Mouse (Mus musculus): ENCODE measurements at regions not wholly inside any gene's neighbourhood (a gene's known extent, or its start where the extent isn't known, plus 50 kb on each side); places are given as distances from the start of the nearest gene placed in this dataset.
"Not testable (repeated sequence)": the region's sequence is repeated elsewhere in the genome, so short reads cannot be mapped to it uniquely, and the experiment has no call there.

DNA sequence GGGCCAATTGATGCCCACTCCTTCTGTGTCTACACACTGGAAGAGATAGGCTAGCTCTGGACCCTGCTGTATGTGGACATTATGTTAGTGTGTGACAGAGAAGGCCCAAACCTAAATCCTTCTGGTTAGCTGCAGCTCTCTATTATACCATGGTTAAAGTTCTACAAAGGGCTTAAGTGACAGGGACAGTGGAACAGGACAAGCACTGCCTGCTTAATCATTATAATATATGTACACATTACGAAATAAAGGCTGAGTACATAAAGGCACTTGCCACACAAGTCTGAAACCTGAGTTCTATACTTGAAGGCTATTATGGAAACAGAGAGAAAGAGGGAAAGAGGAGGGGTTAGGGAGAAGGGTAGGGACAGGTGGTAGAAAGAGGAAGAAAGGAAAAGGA is 55.2 kb downstream of the Rdh14 start:
- no peak for DNase-seq

DNA sequence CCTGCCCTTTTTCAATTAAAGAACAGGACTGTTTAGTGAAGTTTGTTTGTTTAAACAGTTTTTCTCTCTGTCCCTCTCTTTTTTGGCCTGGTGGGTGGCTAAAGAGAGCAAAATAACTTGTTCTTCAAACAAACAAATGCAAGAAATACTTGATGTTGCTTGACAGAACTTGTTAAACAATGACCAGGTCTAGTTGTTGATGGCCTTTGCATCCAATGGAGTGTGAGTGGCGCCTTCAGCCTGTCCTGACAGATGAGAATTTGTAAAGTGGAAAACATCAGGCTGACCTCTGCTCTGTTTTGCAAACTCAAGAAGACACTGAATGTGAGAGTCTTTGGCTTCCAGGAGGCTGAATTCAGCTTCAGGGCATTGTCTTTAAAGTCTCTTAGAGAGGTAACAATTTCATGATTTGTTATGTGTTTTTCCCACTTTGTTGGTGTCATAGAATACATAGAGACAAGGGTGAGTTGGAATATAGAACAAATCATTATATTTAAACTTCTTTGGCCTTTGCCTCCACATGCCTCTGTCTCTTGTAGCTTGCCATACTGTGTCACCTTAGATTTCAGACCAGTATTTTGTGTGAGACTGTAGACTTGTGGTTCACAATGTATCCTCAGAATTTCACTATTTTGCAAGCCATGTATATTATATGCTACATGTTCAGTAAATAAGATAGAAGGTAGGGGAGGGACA is 67.5 kb downstream of the Rdh14 start:
- DNase-seq: no peak

DNA sequence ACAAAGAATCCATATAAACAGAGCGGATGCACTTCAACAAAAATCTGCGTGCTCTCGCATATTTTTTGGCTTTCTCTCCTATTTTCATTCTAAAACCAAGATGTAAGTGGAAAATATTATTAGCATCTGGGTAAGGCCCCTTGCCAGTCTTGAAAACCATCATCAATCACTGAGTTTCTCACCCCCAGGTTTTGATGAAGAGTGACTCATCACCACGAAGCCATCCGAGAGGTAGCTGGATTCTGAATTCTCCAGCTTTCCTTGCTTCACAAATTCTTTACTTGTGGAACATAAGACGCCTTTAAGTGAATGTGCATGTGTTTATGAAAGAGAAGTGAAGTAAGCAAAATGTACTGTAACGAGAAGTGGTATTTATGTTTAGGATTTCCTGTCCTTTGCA is 71.2 kb downstream of the Rdh14 start:
- no peak for DNase-seq

DNA sequence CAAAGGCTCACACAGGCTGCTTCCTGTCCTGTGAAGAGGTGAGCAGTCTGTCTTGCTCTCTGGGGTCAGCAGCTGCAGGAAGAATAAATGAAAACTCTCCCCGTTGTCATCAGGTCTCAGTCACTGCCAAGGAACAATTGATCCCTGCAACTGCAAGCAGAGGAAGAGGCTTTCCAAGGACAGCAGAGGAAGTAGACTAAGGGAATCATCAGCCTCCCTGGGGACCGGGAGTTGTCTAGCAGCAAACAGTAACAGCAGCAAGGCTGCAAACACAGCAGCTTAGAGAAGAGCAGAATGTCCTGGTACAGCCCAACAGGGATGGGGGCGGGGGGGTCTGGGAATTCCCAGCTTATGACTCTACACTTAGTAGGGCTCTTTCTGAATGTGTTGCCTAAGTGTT is 72.4 kb downstream of the Rdh14 start:
- DNase-seq: no peak

DNA sequence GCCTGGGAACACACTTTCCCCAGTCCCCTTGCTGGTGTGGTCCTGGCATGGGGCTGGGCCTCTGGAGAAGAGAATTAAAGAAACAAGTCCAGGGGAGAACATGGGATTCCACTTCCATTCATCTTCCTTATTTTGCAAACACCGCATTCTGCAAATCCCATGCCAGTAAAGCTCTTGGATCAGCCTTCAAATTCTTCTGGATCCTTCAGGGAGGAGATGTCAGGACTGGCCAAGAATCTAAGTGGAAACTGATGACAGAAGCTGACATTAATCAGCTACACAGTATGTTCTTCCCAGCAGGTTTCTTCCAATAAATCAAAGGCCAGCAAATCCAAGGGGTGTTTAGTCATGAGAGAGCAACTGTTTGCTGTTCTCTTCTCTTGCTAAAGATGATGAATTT is 83.4 kb downstream of the Rdh14 start:
- DNase-seq: no peak

DNA sequence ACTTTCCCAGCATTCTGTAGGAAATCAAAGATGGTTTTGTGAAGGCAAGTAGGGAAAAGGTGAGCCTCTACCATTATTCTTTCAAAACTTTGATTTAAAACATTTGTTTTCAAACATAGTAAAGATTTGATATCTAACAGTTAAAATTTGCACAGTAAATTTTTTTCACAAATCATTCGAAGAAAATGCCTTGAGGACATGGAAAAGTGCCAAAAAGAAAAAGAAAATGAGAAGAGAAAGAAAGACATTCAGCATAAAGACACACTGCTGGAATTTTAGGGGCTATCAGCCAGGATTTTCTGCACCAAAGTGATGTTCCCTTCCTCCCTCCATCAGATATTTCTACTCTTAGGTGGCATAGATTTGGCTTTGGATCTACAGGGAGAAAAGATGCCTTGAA is 90.2 kb downstream of the Rdh14 start:
- no peak for DNase-seq

DNA sequence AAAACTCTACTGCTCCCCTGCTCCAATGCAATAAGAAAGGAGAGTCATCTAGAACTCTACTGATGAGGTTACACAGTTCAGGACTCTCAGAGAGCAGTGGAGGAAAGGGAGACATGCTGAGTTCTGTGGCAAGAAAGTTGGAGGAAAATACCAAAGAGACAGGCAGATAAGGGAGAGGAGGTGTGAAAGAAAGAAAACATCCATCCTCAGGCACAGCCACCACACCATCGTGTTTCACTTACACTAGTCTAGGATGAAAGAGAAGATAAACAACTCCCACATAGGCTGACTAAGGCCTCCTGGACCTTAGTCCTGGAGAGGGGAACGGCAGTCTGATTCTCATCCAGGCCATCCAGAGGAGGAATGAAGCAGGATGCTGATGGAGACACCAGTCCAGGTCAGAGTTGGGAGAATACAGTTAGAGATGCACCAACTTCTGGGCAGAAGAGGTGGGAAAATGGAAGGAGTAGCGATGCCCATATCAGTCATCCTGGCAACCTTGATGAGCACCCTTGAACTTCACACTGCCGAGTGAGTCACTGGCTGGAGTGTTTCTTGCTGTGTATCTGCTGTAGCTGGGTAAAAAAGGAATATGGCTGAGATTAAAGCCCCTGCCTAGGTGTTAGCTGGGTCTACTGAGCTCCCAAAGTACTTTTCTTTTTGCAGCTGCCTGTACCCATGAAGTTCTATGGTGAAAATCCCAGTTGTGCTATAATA is 91.9 kb downstream of the Rdh14 start:
- DNase-seq: no peak

DNA sequence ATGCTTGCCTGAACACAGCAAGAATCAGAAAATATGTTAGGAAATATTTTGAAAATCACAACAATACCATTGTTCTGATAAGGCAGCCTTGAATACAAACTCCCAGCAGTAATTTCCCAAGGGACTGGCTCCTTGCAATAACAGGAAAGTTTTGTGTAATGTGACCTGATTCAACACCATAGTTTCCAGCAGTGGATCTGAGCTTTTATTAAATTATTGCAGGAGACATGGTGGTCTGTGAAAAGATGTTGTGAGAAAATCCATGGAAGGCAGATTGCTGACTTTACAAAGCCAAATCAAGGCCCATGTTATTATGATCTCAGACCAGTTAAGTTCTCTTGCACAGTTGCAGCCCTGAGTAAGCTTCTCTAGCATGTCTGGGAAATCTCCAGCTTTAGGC is 116.1 kb downstream of the Rdh14 start:
- no peak for DNase-seq

DNA sequence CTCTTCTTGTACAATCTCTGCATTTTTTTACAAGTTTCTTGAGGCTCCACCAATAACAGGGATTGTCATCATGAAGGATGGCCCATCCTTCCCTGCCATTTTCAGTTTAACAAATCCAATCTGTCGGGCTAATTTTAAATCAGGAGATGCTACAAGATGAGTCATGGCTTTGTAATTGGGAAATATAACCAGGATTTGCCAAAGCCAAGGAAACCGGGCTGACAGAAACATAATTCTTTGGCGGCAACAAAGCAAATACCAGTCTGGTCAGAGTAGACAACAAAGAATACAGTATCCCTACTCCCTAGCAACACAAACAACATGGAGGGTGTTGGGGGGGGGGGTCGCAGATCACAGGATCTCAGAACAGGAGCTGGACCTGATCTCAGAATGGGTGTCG is 123.0 kb downstream of the Rdh14 start:
- no peak for DNase-seq

DNA sequence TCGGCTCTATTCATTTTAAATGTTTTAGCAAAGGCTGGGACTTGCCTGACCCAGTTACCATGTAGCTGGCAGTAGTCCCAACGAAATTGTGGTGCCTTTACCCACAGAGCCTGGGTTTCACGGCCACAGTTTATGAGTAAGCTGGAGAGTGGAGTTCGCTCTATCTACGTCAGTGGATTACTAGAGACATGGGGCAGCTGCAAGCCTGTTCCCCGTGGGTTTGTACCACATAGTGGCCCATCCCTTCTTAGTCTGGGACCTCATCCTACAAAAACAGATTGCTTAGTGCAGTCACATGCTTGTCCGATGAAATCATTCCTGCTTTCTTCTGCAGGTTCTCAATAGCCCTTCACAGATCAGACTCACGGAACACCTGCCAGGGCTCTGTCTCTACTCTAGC is 123.7 kb downstream of the Rdh14 start:
- DNase-seq: no peak

DNA sequence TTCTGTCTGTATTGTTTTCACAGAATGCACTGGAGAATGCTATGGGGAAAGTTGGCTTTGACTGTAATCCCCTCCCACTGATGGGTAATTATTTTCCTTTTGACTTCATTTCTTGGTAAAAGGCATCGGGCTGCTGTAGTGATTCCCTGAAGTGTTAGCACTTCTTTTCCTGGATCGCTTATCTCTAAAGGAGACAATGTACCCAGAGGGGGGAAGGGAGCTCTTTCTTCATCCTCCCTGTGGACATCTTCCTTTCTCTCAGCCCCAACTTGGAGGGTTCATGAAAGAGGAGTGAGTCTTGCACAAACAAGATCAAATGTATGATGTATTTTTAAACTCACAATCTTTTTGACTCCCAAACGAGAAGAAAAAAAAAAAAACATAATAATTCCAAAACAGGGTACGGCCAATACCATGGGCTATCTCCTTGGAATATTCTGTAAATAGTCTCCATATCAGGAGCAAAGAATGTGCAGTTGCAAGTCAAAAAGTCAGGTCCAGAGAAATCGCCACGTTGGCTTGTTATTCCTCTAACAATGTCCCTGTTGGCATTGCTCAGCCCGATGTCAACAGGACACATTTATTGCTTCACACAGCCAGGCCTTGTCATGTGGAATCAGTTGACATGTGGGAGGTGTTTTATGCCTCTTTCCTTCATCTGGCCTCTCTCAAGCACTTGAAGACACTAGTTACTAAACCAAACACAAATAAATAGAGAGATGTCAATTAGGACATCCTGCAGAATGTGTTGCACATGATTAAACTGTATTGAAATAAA is 134.1 kb downstream of the Rdh14 start:
- DNase-seq: no peak

DNA sequence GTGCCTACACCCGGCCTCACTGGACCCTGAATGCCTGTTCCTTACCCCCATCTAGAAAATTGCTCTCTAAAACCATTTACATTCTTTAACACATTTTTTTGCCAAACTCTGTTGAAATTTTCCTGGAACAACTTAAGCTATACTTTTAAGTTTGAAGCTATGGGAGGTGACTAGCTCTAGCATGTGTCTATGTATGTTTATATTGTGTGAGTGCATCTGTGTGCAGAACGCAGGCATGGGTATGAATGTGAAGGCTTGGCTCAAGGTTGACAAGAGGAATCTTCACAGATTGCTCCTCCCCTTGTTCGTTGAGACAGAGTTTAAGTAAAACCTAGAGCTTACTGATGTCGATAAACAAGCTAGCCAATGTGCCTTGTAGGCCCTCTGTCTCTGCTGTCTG is 135.4 kb downstream of the Rdh14 start:
- no peak for DNase-seq

DNA sequence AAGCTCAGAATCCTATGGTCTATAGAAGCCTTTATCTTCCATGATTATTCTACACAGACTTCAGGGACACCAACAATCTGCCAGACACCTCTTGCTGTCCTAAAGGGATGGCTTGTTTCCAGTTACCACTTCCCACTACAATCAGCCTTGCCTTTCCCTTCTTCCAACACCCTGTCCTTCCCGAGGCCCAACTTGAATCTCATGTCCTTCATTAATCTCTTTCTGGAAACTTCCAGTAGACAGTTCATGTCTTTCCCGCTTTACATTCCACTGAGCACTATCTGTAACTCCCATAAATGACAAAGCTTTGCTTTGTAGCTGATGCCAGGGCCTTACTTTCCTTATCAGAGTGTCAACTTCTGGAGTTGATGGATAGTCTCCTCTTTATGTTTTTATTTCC is 138.5 kb downstream of the Rdh14 start:
- no peak for DNase-seq

DNA sequence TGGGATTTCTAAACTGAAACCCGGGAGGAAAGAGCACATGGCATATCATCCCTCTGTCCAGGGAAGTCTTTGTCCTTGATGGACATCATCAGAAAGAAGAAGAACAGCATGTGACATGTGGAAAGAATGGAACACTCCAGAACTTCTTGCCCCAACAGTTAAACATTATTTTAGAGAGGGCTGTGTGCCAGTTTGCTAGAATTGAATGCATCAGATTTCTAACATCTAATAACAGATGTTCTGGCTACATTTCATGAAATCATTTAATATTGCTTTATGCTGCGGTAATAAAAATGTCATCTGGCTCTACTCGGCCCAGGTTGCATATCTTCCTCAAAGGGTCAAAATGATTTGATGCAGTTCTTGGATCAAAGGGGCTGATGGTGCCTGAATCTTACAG is 140.4 kb downstream of the Rdh14 start:
- no peak for DNase-seq

DNA sequence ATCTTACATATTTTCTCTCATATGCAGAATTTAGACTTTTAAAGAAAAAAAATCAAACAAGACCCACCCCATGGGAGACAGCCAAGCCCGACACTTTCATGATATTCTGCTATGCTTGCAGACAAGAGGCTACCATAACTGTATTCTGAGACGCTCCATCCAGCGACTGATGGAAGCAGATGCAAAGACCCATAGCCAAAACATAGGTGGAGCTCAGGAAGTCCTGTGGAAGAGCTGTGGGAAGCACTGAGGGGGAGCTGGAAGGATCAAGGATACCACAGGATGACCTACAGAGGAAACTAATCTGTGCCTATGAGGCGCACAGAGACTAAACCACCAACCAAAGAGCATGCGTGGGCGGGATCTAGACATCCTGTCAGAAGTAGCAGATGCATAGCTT is 143.4 kb downstream of the Rdh14 start:
- DNase-seq: no peak

DNA sequence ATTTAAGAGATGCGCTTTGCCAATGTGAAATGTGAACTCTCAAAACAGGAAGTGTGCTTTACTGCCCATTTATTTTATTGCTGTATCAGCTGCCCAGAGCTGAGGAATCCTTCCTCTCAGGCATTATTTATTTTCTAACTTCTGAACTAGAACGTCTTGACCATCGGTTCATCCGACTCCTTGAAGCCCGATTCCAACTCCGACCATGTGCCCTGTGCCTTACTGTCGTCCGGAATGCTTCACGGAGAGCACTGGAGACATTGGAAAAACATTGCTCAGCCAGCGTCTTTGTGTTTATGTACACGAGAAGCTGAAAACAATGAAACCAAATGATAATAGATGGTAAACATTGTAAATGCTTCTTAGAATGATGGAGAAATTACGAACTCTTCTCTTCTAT is 145.7 kb downstream of the Rdh14 start:
- no peak for DNase-seq

DNA sequence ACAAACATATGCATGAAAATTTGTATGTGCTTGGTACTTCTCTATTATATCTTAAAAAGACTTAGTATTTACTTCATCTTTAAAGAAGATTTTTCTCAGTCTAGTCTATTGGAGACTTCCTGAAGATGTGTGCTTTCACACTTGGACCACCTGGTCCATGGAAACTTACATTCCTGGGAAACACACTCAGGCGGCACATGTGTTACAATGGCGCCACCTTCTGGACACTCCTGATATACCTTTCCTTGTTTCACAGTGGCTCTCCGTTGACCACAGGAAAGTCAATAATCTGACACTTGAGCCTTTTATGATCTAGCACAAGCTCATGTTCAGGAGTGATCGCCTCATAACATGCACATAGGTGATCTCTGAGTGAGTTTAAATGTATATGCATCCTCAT is 146.5 kb downstream of the Rdh14 start:
- DNase-seq: no peak

DNA sequence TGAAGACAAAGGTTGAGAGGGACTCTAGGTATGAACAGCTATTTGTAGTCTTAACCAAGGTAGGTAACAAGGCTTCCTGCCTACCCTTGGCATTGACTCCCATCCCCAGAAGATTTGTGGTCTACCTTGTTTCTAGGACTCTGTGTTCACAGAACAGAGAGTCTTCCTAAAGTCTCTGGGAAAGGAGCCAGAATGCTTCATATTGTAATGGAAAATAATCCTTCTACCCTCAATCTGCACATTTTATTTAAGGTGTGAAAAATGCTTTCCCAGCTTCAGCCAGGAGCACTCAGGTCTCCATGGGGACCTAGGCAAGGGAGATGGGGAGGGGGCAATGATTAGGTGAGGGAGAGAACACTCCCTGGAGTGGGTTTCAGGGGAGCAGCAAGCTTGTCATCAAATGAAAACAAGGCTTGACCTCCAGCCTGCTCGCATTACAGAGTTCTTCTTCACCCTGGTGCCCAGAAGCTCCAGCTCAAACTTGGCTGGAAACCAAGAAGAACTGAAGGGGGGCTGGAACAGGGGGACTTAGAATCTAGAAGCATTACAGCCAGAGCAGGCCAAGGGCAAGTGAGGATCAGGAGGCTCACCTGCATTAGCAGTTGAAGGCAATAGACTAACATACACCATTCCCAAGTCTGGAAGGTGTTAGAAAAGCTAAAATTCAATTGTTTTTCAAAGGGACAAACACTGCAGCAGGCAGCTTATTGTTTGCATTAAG is 159.1 kb downstream of the Rdh14 start:
- no peak for DNase-seq

DNA sequence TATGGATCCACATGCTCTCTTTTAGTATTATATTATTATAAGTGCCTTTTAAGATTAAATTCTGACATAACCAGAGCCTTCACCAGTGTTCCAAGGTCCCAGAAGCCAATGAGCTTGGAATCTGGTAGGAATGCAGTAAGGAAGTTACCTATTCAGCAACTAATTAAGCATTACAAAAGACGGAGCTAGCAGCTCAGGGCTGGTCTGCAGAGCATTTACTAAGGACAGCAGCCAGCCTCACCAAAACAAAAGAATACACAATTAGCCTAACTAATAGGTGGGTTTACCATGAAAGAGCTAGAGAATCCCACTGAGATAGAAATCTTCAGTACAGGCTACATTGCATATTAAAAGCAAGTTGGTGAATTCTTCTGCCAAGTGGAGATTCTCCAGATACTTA is 164.1 kb downstream of the Rdh14 start:
- not testable (repeated sequence) for DNase-seq

DNA sequence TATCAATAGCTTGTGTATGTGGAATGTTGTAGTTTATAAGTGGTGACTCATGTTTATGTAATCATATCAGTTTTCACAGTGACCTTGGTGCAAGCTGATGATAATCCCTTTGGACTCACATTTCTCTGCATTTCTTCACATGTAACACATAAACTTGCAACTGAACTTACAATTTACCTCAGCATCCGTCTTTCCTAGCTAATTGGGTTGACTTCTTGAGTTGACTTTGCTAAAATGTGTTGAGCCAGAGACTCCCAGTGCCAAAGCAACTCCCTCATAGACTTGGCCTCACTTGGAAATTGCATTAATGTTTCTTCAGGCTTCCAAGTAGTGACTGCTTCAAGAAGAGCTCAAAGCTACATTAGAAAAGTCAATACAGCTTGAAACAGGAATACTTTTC is 172.4 kb downstream of the Rdh14 start:
- DNase-seq: no peak

DNA sequence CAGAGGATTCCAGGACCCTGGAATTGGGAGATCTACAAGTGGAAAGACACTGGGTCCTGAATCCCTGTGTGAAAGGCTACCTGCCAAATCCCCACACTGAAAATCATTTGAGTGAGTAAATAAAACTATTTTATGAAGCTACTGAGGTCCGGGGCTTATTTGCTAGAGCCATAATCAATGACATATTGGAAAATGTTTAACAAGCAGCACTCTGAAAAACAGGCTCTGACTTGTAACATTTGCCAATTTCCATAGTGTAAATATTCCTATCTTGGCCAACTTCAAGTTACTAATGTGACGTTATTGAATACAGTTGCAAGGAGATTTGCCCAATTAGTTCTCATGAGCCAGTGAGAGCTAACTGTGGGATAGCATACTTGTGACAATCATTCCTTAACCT is 177.3 kb downstream of the Rdh14 start:
- DNase-seq: no peak

DNA sequence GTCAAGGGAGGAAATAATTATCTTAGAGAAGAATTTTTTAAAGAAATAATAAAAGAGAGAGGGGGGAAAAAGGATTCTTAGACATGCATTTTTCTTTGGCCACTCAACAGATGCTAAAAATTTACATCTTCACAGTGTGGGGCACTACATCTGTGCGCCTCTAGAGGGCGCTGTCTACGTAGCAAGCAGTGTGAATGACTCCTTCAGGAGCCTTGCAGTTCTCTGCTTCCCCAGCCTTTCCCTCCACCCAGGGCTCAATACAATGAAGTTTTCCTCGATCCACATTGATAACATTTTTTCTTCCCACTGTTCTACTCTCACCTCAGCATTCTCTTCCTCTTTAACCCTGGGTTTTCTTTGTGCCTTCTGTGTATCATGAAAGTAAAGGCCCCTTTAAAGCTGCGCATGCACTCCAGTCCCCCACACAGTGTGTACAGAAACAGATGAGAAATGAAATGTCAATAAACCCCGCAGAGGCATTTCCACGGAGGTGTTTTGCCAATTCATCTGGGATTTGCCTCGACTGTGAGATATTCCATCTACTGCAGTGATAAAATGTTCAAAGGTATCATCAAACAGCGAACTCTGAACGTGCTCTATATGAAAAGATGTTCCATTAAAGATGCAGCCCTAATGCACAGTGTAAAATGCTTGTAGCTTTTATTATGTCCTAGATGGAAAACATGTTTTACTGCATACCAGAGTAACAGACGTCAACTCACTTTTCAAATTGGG is 181.2 kb downstream of the Rdh14 start:
- DNase-seq: no peak

DNA sequence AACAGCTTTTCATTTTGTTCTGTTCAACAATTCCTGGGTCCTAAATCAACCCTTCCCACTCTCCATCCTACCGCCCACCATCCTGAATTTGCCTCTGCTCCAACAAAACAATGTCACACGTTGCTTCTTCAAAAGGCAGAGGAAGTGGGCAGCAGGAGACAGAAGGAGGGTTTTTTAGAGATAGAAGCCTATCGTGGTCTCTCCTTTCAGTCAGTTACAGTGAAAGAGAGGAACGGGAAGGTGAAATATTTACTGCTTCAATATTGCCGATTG is 181.7 kb downstream of the Rdh14 start:
- DNase-seq: no peak

Data from thymus, postnatal 14 days (tissue).